Mouse (Mus musculus) brain, embryonic 18.5 days (tissue): Measurements from ENCODE around the gene Dyrk1a.

Source experiments
- DNase-seq: peaks from one replicate; pipeline ENCODE4 v3.0.0-alpha.2; 2012; ENCODE audit warnings: low read depth, low spot score

The Dyrk1a gene

GRCm38 (mm10) chr16:94559282-94559681 lies 10.5 kb upstream of the Dyrk1a start:
- DNase-seq, result no peak

GRCm38 (mm10) chr16:94559782-94560181 lies 10.0 kb upstream of the Dyrk1a start:
- no peak for DNase-seq

GRCm38 (mm10) chr16:94560618-94561017 lies 9.2 kb upstream of the Dyrk1a start:
- DNase-seq, result no peak

GRCm38 (mm10) chr16:94566124-94566523 lies 3.7 kb upstream of the Dyrk1a start:
- no peak for DNase-seq

GRCm38 (mm10) chr16:94566834-94567585 lies 2.8 kb upstream of the Dyrk1a start:
- no peak for DNase-seq

- no peak for DNase-seq
These were observed 2.1 kb upstream of the Dyrk1a start for GRCm38 (mm10) chr16:94567751-94568150.

- DNase-seq, result peak; percentile 24
These were observed 1.2 kb upstream of the Dyrk1a start for GRCm38 (mm10) chr16:94568335-94569228.

GRCm38 (mm10) chr16:94570361-94571041 lies 691 bp downstream of the Dyrk1a start:
- no peak for DNase-seq

GRCm38 (mm10) chr16:94571111-94571993 lies 1.5 kb downstream of the Dyrk1a start:
- DNase-seq, result no peak

GRCm38 (mm10) chr16:94572422-94572821 lies 2.6 kb downstream of the Dyrk1a start:
- DNase-seq, result no peak

- DNase-seq, result no peak
These were observed 4.4 kb downstream of the Dyrk1a start for GRCm38 (mm10) chr16:94574025-94574717.

- DNase-seq, result no peak
These were observed 4.9 kb downstream of the Dyrk1a start for GRCm38 (mm10) chr16:94574718-94575094.

- DNase-seq, result no peak
These were observed 5.9 kb downstream of the Dyrk1a start for GRCm38 (mm10) chr16:94575757-94576156.

GRCm38 (mm10) chr16:94579348-94579747 lies 9.5 kb downstream of the Dyrk1a start:
- no peak for DNase-seq

GRCm38 (mm10) chr16:94580844-94581405 lies 11.1 kb downstream of the Dyrk1a start:
- DNase-seq, result no peak

GRCm38 (mm10) chr16:94586349-94586990 lies 16.7 kb downstream of the Dyrk1a start:
- no peak for DNase-seq

- no peak for DNase-seq
These were observed 17.7 kb downstream of the Dyrk1a start for GRCm38 (mm10) chr16:94587461-94587860.

- DNase-seq, result no peak
These were observed 18.4 kb downstream of the Dyrk1a start for GRCm38 (mm10) chr16:94588171-94588570.

GRCm38 (mm10) chr16:94588974-94589373 lies 19.2 kb downstream of the Dyrk1a start:
- no peak for DNase-seq

- no peak for DNase-seq
These were observed 19.8 kb downstream of the Dyrk1a start for GRCm38 (mm10) chr16:94589648-94590047.
